Mouse (Mus musculus) liver, embryonic 11.5 days (tissue): ENCODE results near the gene Neu3. TPM values are rescaled to one million over a fixed set of nuclear protein-coding genes. Genes with fewer than 3 reads are reported as not detected.

ENCODE experiments used
- ATAC-seq: fragments of 200-750 bp; cut with Nextera tagmentation; replicated peaks from 2 replicates; pipeline ENCODE4 v1.8.0; 2017; ENCODE audit warnings: moderate number of reproducible peaks, mild to moderate bottlenecking, moderate TSS enrichment, moderate library complexity; ENCODE audit not compliant: low FRiP score
- DNase-seq: peaks from one replicate; pipeline ENCODE4 v3.0.0-alpha.2; 2017; ENCODE audit warnings: low spot score
- H3K27ac ChIP-seq: fragments of 300-500 bp; sonication (generic); 2 replicates; pipeline ENCODE4 v1.5.1; 2014; ENCODE audit warnings: mild to moderate bottlenecking, low read depth, low read length, control low read depth
- H3K27me3 ChIP-seq: fragments of 300-500 bp; sonication (generic); replicated peaks from 2 replicates; pipeline ENCODE4 v1.6.1; 2014; ENCODE audit warnings: low read length, mixed read lengths; ENCODE audit not compliant: control insufficient read depth, insufficient read depth
- H3K36me3 ChIP-seq: fragments of 300-500 bp; sonication (generic); 2 replicates; pipeline ENCODE4 v1.6.1; 2014; ENCODE audit warnings: mild to moderate bottlenecking, low read length, moderate library complexity, mixed read lengths; ENCODE audit not compliant: control insufficient read depth, insufficient read depth
- H3K4me1 ChIP-seq: fragments of 300-500 bp; sonication (generic); replicated peaks from 2 replicates; pipeline ENCODE4 v1.6.1; 2014; ENCODE audit warnings: low read length, mixed read lengths; ENCODE audit not compliant: control insufficient read depth, insufficient read depth
- H3K4me2 ChIP-seq: fragments of 300-500 bp; sonication (generic); 2 replicates; pipeline ENCODE4 v1.6.1; 2014; ENCODE audit warnings: mild to moderate bottlenecking, control low read depth, moderate library complexity
- H3K4me3 ChIP-seq: fragments of 300-500 bp; sonication (generic); 2 replicates; pipeline ENCODE4 v1.5.1; 2014; ENCODE audit warnings: low read depth, low read length, control low read depth
- H3K9ac ChIP-seq: fragments of 300-500 bp; sonication (generic); 2 replicates; pipeline ENCODE4 v1.6.1; 2014; ENCODE audit warnings: low read depth, low read length, control low read depth
- H3K9me3 ChIP-seq: fragments of 300-500 bp; sonication (generic); 2 replicates; pipeline ENCODE4 v1.6.1; 2016; ENCODE audit warnings: low read length, inconsistent platforms, mixed read lengths; ENCODE audit not compliant: control insufficient read depth
- WGBS: fragments of 180-500 bp; shearing (Covaris S2); extraction: QIAGEN DNeasy Blood & Tissue Kit; methylation state at CpG from one replicate; pipeline ENCODE4 v1.1.7; 2014; 5-methylcytosine and 5-hydroxymethylcytosine counted together
- polyA plus RNA-seq: library from polyadenylated mRNA; unstranded; fragments of >200 nt; fragmentation: Nextera tagmentation; extraction: Ambion mirVana; gene quantifications from 2 replicates; pipeline ENCODE4 v1.2.1, GENCODE M21; 2014

Gene Neu3
- polyA plus RNA-seq, 1 experiment from 2014 or later: 5.4 TPM

GRCm38 (mm10) chr7:99845533-99846236 lies 17.5 kb upstream of the Neu3 start:
- H3K4me3 ChIP-seq: no peak overlapping the region
- H3K4me1 ChIP-seq: no peaks in the 10 kb centered on the region
- no peaks in the 10 kb centered on the region for H3K27me3 ChIP-seq
- no peak overlapping the region for H3K27ac ChIP-seq
- no peak for DNase-seq
- H3K9me3 ChIP-seq: no peaks in the 10 kb centered on the region
- 95% methylated on average over 8 of the region's 8 CpGs for WGBS
- ATAC-seq: no peak
- no peak overlapping the region for H3K9ac ChIP-seq
- H3K4me2 ChIP-seq: no peak overlapping the region
- peaks cover 25% of the 10 kb centered on the region for H3K36me3 ChIP-seq

GRCm38 (mm10) chr7:99838241-99838640 lies 10.0 kb upstream of the Neu3 start:
- H3K27me3 ChIP-seq: no peaks in the 10 kb centered on the region
- 89% methylated on average over 3 of the region's 3 CpGs for WGBS

GRCm38 (mm10) chr7:99837358-99838071 lies 9.3 kb upstream of the Neu3 start:
- no peak for DNase-seq
- Histone ChIP-seq H3K9me3 (no peaks in the 10 kb centered on the region), H3K27me3 (no peaks in the 10 kb centered on the region), H3K9ac (no peak overlapping the region), H3K4me3 (no peak overlapping the region), H3K36me3 (peaks cover 27% of the 10 kb centered on the region), H3K4me1 (peaks cover 6% of the 10 kb centered on the region), H3K4me2 (no peak overlapping the region), H3K27ac (no peak overlapping the region)
- 79% methylated on average over 6 of the region's 6 CpGs for WGBS
- no peak for ATAC-seq

More at GRCm38 (mm10) chr7:99838241-99838640, 10.0 kb upstream of the Neu3 start:
- H3K27ac ChIP-seq: no peak overlapping the region
- H3K9me3 ChIP-seq: no peaks in the 10 kb centered on the region
- peaks cover 34% of the 10 kb centered on the region for H3K36me3 ChIP-seq
- H3K4me1 ChIP-seq: peaks cover 6% of the 10 kb centered on the region
- no peak overlapping the region for H3K4me3 ChIP-seq
- H3K4me2 ChIP-seq: no peak overlapping the region
- H3K9ac ChIP-seq: no peak overlapping the region
- DNase-seq (no peak), ATAC-seq (no peak)

- Histone ChIP-seq H3K4me1 (peaks cover 6% of the 10 kb centered on the region), H3K27me3 (no peaks in the 10 kb centered on the region), H3K4me3 (no peak overlapping the region), H3K9ac (no peak overlapping the region), H3K27ac (no peak overlapping the region), H3K4me2 (no peak overlapping the region), H3K9me3 (no peaks in the 10 kb centered on the region), H3K36me3 (peaks cover 24% of the 10 kb centered on the region)
- DNase-seq (no peak), ATAC-seq (no peak)
- WGBS: 71% methylated on average over 4 of the region's 4 CpGs
These were observed 8.6 kb upstream of the Neu3 start for GRCm38 (mm10) chr7:99836781-99837180.

- Histone ChIP-seq H3K4me3 (no peak overlapping the region), H3K27me3 (no peaks in the 10 kb centered on the region), H3K4me1 (peaks cover 4% of the 10 kb centered on the region), H3K9me3 (no peaks in the 10 kb centered on the region), H3K4me2 (no peak overlapping the region), H3K27ac (no peak overlapping the region), H3K9ac (no peak overlapping the region), H3K36me3 (peaks cover 12% of the 10 kb centered on the region)
- DNase-seq (no peak), ATAC-seq (no peak)
- 83% methylated on average over 5 of the region's 5 CpGs for WGBS
These were observed 6.2 kb upstream of the Neu3 start for GRCm38 (mm10) chr7:99834314-99834853.

GRCm38 (mm10) chr7:99833846-99834222 lies 5.6 kb upstream of the Neu3 start:
- no peak overlapping the region for H3K9ac ChIP-seq
- H3K9me3 ChIP-seq: no peaks in the 10 kb centered on the region
- peaks cover 4% of the 10 kb centered on the region for H3K4me1 ChIP-seq
- H3K4me3 ChIP-seq: no peak overlapping the region
- H3K36me3 ChIP-seq: peaks cover 9% of the 10 kb centered on the region
- 89% methylated on average over 2 of the region's 2 CpGs for WGBS
- H3K27ac ChIP-seq: no peak overlapping the region
- H3K27me3 ChIP-seq: no peaks in the 10 kb centered on the region
- no peak for DNase-seq
- no peak overlapping the region for H3K4me2 ChIP-seq
- no peak for ATAC-seq

DNA sequence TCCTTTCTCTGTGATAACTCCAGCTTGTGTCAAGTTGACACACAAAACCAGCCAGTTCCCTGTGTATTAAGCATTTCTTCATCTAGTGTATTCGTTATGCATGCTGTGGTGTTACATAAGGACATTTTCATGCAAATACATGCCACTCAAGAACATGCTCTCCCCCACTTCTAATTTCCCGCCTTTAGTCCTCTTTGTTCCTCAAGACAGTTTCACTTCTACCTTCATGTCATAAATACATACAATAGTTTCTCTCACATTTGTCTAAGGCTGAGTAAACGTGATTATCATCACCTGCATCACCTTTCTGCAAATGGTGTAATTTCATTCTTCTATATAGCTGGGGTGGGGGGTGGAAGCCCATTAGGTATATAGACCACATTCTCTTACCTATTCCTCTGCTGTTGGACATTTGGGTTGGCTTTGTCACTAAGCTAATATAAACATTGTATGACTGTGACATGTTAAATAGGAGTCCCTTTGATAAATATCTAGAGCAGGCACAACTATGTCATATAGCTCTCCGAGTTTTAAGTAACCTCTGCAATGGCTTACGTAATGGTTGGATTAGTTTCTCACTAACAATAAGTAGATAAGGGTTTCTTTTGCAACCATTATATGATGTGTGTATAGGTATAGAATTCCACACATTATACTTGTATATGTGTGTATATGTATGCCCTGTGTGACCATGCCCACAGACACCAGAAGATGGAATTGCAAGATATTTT lies 5.1 kb upstream of the Neu3 start:
- Histone ChIP-seq H3K27ac (no peak overlapping the region), H3K4me3 (no peak overlapping the region), H3K9me3 (no peaks in the 10 kb centered on the region), H3K4me2 (no peak overlapping the region), H3K27me3 (no peaks in the 10 kb centered on the region), H3K36me3 (peaks cover 5% of the 10 kb centered on the region), H3K4me1 (peaks cover 8% of the 10 kb centered on the region), H3K9ac (no peak overlapping the region)
- ATAC-seq (no peak), DNase-seq (no peak)
- WGBS: 76% methylated on average over 5 of the region's 5 CpGs

- Histone ChIP-seq H3K27ac (peak overlapping the region; percentile 83), H3K4me1 (peaks cover 51% of the 10 kb centered on the region), H3K4me2 (peak overlapping the region; percentile 70), H3K9ac (no peak overlapping the region), H3K9me3 (no peaks in the 10 kb centered on the region), H3K27me3 (no peaks in the 10 kb centered on the region), H3K36me3 (no peaks in the 10 kb centered on the region), H3K4me3 (0 out of 2 replicates have a peak overlapping the region, but pooled peaks have one; percentile 17)
- DNase-seq (no peak), ATAC-seq (no peak)
- 65% methylated on average over 6 of the region's 6 CpGs for WGBS
These were observed 2.1 kb downstream of the Neu3 start for GRCm38 (mm10) chr7:99826096-99826495.
